Mouse (Mus musculus) MEL (cell line): Measurements from ENCODE around the gene Tmem95.

Source experiments
- CTCF ChIP-seq, 3 experiments: IDR thresholded peaks in 2 of 3; conservative IDR thresholded peaks in 1 of 3; 2 replicates each; pipeline ENCODE4 v1.5.1; 2011 to 2012; ENCODE audit warnings: low read length in 3 of 3, low read depth in 2 of 3, mild to moderate bottlenecking in 2 of 3, improper control_type of control experiment in 1 of 3, inconsistent platforms in 1 of 3, mixed read lengths in 1 of 3, moderate library complexity in 1 of 3; ENCODE audit not compliant: control insufficient read depth in 1 of 3, insufficient read depth in 1 of 3, poor library complexity in 1 of 3, severe bottlenecking in 1 of 3
- E2F4 ChIP-seq: IDR thresholded peaks from 2 replicates; pipeline ENCODE4 v1.6.1; 2011; ENCODE audit warnings: low read depth, low read length, improper control_type of control experiment, borderline replicate concordance
- ELF1 ChIP-seq: IDR thresholded peaks from 2 replicates; pipeline ENCODE4 v1.6.1; 2014; ENCODE audit warnings: low read depth, mild to moderate bottlenecking, inconsistent platforms, low read length, improper control_type of control experiment, moderate library complexity
- GATA1 ChIP-seq: IDR thresholded peaks from 2 replicates; pipeline ENCODE4 v1.6.1; 2011; ENCODE audit warnings: low read depth, low read length, improper control_type of control experiment
- MAFK ChIP-seq: IDR thresholded peaks from 2 replicates; pipeline ENCODE4 v1.6.1; 2011; ENCODE audit warnings: low read depth, mild to moderate bottlenecking, low read length, improper control_type of control experiment, borderline replicate concordance
- MEF2A ChIP-seq: IDR thresholded peaks from 2 replicates; pipeline ENCODE4 v1.6.1; 2014; ENCODE audit warnings: low read depth, mild to moderate bottlenecking, inconsistent platforms, low read length, improper control_type of control experiment; ENCODE audit not compliant: poor library complexity, insufficient replicate concordance, severe bottlenecking; ENCODE audit errors: extremely low read depth
- MXI1 ChIP-seq: IDR thresholded peaks from 2 replicates; pipeline ENCODE4 v1.6.1; 2011; ENCODE audit warnings: mild to moderate bottlenecking, low read depth, low read length, improper control_type of control experiment
- NRF1 ChIP-seq: IDR thresholded peaks from 2 replicates; pipeline ENCODE4 v1.6.1; 2014; ENCODE audit warnings: low read depth, mild to moderate bottlenecking, inconsistent platforms, low read length, improper control_type of control experiment, moderate library complexity; ENCODE audit not compliant: poor library complexity, insufficient read depth, severe bottlenecking
- POLR2A ChIP-seq, 2 experiments: IDR thresholded peaks; 2 replicates each; pipeline ENCODE4 v1.6.1; 2011 to 2012; ENCODE audit warnings: low read length in 2 of 2, mild to moderate bottlenecking in 2 of 2, control low read depth in 1 of 2, improper control_type of control experiment in 1 of 2, low read depth in 1 of 2, moderate library complexity in 1 of 2; ENCODE audit not compliant: control insufficient read depth in 1 of 2, insufficient read depth in 1 of 2, poor library complexity in 1 of 2
- POLR2AphosphoS2 ChIP-seq: IDR thresholded peaks from 2 replicates; pipeline ENCODE4 v1.6.1; 2011; ENCODE audit warnings: low read length, improper control_type of control experiment
- POLR2AphosphoS5 ChIP-seq: IDR thresholded peaks from 2 replicates; pipeline ENCODE4 v1.6.1; 2012; ENCODE audit warnings: low read depth, borderline replicate concordance, mild to moderate bottlenecking, inconsistent platforms, low read length, moderate library complexity, mixed read lengths
- RCOR1 ChIP-seq: IDR thresholded peaks from 2 replicates; pipeline ENCODE4 v1.6.1; 2012; ENCODE audit warnings: low read depth, mild to moderate bottlenecking, inconsistent platforms, low read length, improper control_type of control experiment
- ZC3H11A ChIP-seq: IDR thresholded peaks from 2 replicates; pipeline ENCODE4 v1.6.1; 2012; ENCODE audit warnings: low read depth, mild to moderate bottlenecking, inconsistent platforms, low read length, improper control_type of control experiment
- ZKSCAN1 ChIP-seq: IDR thresholded peaks from 2 replicates; pipeline ENCODE4 v1.6.1; 2012; ENCODE audit warnings: low read depth, mild to moderate bottlenecking, inconsistent platforms, low read length, improper control_type of control experiment, moderate library complexity

- TF ChIP-seq CTCF (IDR thresholded peaks at IDR 0.05 in 2 of 3, conservative IDR thresholded peaks at IDR 0.05 in 1 of 3; ENCODE audit: control insufficient read depth in 1 of 3, insufficient read depth in 1 of 3, low read depth in 2 of 3, low read length in 3 of 3, poor library complexity in 1 of 3, severe bottlenecking in 1 of 3) (peak; percentile 49 to 62 (median 59)), ZKSCAN1 (peak; percentile 66; the same call in 1 of the 2 replicates), POLR2A (IDR thresholded peaks at IDR 0.05; ENCODE audit: control insufficient read depth in 1 of 2, insufficient read depth in 1 of 2, low read depth in 1 of 2, low read length in 2 of 2, poor library complexity in 1 of 2) (peak; percentile 95 to 99), E2F4 (no peak), POLR2AphosphoS5 (peak; percentile 88; the same call in 1 of the 2 replicates), MXI1 (peak; percentile 98), MEF2A (no peak), ZC3H11A (no peak), MAFK (no peak), RCOR1 (no peak; the same call in 1 of the 2 replicates), GATA1 (no peak), ELF1 (peak; percentile 67), POLR2AphosphoS2 (peak; percentile 99), NRF1 (peak; percentile 80)
These were observed 43.5 kb upstream of the Tmem95 start, which contains the start of gene Eif5a for GRCm38 (mm10) chr11:69921114-69922011.
